In the genomic region with DNA sequence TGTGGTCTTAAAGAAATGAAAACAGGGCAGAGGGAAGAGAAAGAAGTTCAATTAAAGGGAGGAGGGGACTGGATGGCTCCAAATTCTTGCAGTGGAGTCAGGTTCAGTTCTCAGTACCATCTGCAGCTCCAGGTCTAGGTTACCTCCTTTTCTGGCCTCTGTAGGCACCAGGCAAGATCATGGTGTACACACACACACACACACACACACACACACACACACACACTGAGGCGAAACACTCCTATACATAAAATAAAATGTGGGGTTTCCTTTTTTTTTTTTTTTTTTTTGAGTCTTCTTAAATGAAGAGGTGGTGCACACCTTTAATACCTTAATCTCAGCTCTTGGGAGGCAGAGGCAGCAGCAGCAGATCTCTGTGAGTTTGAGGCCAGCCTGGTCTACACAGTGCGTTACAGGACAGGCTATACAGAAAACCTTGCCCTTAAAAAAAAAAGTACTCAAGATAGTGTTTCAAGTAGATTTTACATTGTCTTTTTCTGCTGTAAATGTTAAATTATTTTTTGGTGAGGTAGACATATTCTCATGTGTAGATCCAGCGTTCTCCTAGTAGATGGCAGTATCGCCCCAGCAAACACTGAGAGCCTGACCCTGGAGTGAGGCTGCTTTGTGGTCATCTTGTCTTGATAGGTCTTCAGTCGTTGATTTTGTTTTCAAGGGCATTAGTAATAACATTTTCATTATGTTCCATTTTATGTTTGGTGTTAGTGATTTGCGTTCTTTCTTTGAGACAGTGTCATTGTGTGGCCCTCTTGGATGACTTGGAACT, we compare ENCODE assay signal across 10 mouse cellular contexts. TPM values are rescaled to one million over a fixed set of nuclear protein-coding genes. Genes with fewer than 3 reads are reported as not detected.
DNase-seq lines count a peak whose midpoint lies in the region; ATAC-seq and TF ChIP-seq lines count a peak whose summit lies in the region.
"Had no signal": no experiment of that assay in that cellular context is flagged by ENCODE, and none has a peak within 500 bp of the region (broad histone marks: within the 10 kb centered on the region; RNA-seq: fewer than 3 reads in every experiment).

No protein-coding gene starts in this region.

- peak; percentile 57 for TF ChIP-seq CTCF in heart, adult 2 months (IDR thresholded peaks at IDR 0.05)
- TF ChIP-seq CTCF in liver, postnatal 0 days (IDR thresholded peaks at IDR 0.05; ENCODE audit: low read depth) = peak; percentile 63
- peak in 2 of 3 experiments; percentile 33 to 49; a peak in 4 of 6 replicates for TF ChIP-seq CTCF in MEL (IDR thresholded peaks at IDR 0.05 in 2 of 3, conservative IDR thresholded peaks at IDR 0.05 in 1 of 3; ENCODE audit: control insufficient read depth in 1 of 3, insufficient read depth in 1 of 3, low read depth in 2 of 3, low read length in 3 of 3, poor library complexity in 1 of 3, severe bottlenecking in 1 of 3)

- H3K27me3 ChIP-seq in heart, adult 2 months (ENCODE audit: control insufficient read depth, insufficient read depth, low read length) = no peaks in the 10 kb centered on the region
- no peaks in the 10 kb centered on the region for H3K27me3 ChIP-seq in liver, postnatal 0 days (ENCODE audit: insufficient read depth, low read length)
- H3K27me3 ChIP-seq in liver, embryonic 11.5 days (replicated peaks; ENCODE audit: control insufficient read depth, insufficient read depth, low read length) = no peaks in the 10 kb centered on the region
- no peaks in the 10 kb centered on the region for H3K27me3 ChIP-seq in MEL (ENCODE audit: control insufficient read depth in 1 of 2, insufficient read depth in 2 of 2, low read length in 2 of 2)
- H3K27me3 ChIP-seq: lung, embryonic 15.5 days; neural tube, embryonic 15.5 days had no signal

- no peak for ATAC-seq in liver, postnatal 0 days
- no peak for ATAC-seq in liver, embryonic 11.5 days (replicated peaks; ENCODE audit: low FRiP score)

- H3K27ac ChIP-seq in heart, adult 2 months = no peak overlapping the region
- no peak overlapping the region for H3K27ac ChIP-seq in liver, postnatal 0 days (ENCODE audit: low read depth)
- no peak overlapping the region for H3K27ac ChIP-seq in liver, embryonic 11.5 days (ENCODE audit: low read depth, low read length)
- H3K27ac ChIP-seq in MEL (ENCODE audit: control insufficient read depth, low read depth, low read length) = no peak overlapping the region
- H3K27ac ChIP-seq: lung, embryonic 15.5 days; neural tube, embryonic 15.5 days had no signal

- TF ChIP-seq RAD21 in MEL (IDR thresholded peaks at IDR 0.05; ENCODE audit: low read depth, low read length) = peak; percentile 55

- no peaks in the 10 kb centered on the region for H3K79me2 ChIP-seq in heart, adult 2 months (replicated peaks; ENCODE audit: control insufficient read depth, insufficient read depth, low read length)
- H3K79me2 ChIP-seq in MEL (ENCODE audit: control insufficient read depth, insufficient read depth, low read length, poor library complexity) = no peaks in the 10 kb centered on the region

- no peak overlapping the region for H3K4me2 ChIP-seq in liver, postnatal 0 days (ENCODE audit: low read depth, low read length)
- H3K4me2 ChIP-seq in liver, embryonic 11.5 days = no peak overlapping the region
- H3K4me2 ChIP-seq: lung, embryonic 15.5 days; neural tube, embryonic 15.5 days had no signal

- TF ChIP-seq POLR2A in heart, adult 2 months (IDR thresholded peaks at IDR 0.05; ENCODE audit: insufficient read depth, low read depth, low read length) = no peak
- TF ChIP-seq POLR2A in MEL (IDR thresholded peaks at IDR 0.05; ENCODE audit: control insufficient read depth in 1 of 2, insufficient read depth in 1 of 2, low read depth in 1 of 2, low read length in 2 of 2, poor library complexity in 1 of 2) = no peak

- no peak overlapping the region for H3K9ac ChIP-seq in heart, adult 2 months (ENCODE audit: low read depth, low read length)
- no peak overlapping the region for H3K9ac ChIP-seq in liver, postnatal 0 days (replicated peaks)
- no peak overlapping the region for H3K9ac ChIP-seq in liver, embryonic 11.5 days (ENCODE audit: low read depth, low read length)
- no peak overlapping the region for H3K9ac ChIP-seq in MEL (ENCODE audit: control insufficient read depth, low read depth, low read length, poor library complexity, severe bottlenecking)
- H3K9ac ChIP-seq: lung, embryonic 15.5 days; neural tube, embryonic 15.5 days had no signal

- no peak overlapping the region for H3K4me3 ChIP-seq in heart, adult 2 months
- no peak overlapping the region for H3K4me3 ChIP-seq in liver, postnatal 0 days (ENCODE audit: low read depth, low read length)
- H3K4me3 ChIP-seq in liver, embryonic 11.5 days (ENCODE audit: low read depth, low read length) = no peak overlapping the region
- no peak overlapping the region for H3K4me3 ChIP-seq in MEL (ENCODE audit: control insufficient read depth in 1 of 2, insufficient read depth in 1 of 2, low read depth in 2 of 2, low read length in 2 of 2)
- H3K4me3 ChIP-seq: lung, embryonic 15.5 days; neural tube, embryonic 15.5 days had no signal

- DNase-seq in heart, adult 2 months = no peak
- DNase-seq in heart, postnatal 25 days (ENCODE audit: low spot score) = no peak
- DNase-seq in liver, postnatal 0 days = no peak
- no peak for DNase-seq in liver, embryonic 11.5 days (ENCODE audit: low spot score)
- DNase-seq in MEL (ENCODE audit: low read depth, low spot score) = no peak
- DNase-seq in induced T-regulatory cell, adult 2 months (ENCODE audit: low read depth) = peak; percentile 37
- DNase-seq in left cerebral cortex, postnatal 25 days (ENCODE audit: low spot score in 2 of 2) = no peak
- DNase-seq in cerebellum, adult 18-20 months = no peak

- H3K4me1 ChIP-seq in heart, adult 2 months (ENCODE audit: control insufficient read depth, insufficient read depth, low read length) = no peaks in the 10 kb centered on the region
- H3K4me1 ChIP-seq in liver, postnatal 0 days (ENCODE audit: insufficient read depth) = 0 out of 2 replicates have a peak, but pooled peaks cover 4% of the 10 kb centered on the region
- no peaks in the 10 kb centered on the region for H3K4me1 ChIP-seq in liver, embryonic 11.5 days (replicated peaks; ENCODE audit: control insufficient read depth, insufficient read depth, low read length)
- H3K4me1 ChIP-seq in MEL (ENCODE audit: control insufficient read depth in 1 of 2, insufficient read depth in 2 of 2, low read length in 2 of 2) = peaks cover 0 to under 1% of the 10 kb centered on the region in 2 experiments; a peak in 1 of 4 replicates
- H3K4me1 ChIP-seq: lung, embryonic 15.5 days; neural tube, embryonic 15.5 days had no signal

- intact Hi-C loops in heart, adult 2 months (cut with DNase I) = loop anchor here (2.0 kb wide), 1 partner anchor 118 kb away; no protein-coding TSS in a partner anchor
- intact Hi-C loops in heart, postnatal 25 days (cut with DNase I) = loop anchor here (2.0 to 10.0 kb wide), 3 partner anchors 118 to 368 kb away; partner anchors contain the start of genes Helq and Mrps18c
- intact Hi-C loops in left cerebral cortex, postnatal 25 days (cut with DNase I) = loop anchor here (5.0 to 10.0 kb wide), 2 partner anchors 116 to 248 kb away; partner anchors contain the start of genes Helq and Mrps18c

- TF ChIP-seq EP300 in heart, adult 2 months (IDR thresholded peaks at IDR 0.05; ENCODE audit: insufficient read depth, low read depth, low read length) = no peak
- TF ChIP-seq EP300 in liver, postnatal 0 days (IDR thresholded peaks at IDR 0.05; ENCODE audit: low read depth) = no peak
- no peak for TF ChIP-seq EP300 in MEL (IDR thresholded peaks at IDR 0.05; ENCODE audit: low read depth in 1 of 2, low read length in 2 of 2)

- WGBS in heart, adult 2 months = 85% methylated on average over 6 of the region's 6 CpGs
- 83% methylated on average over 6 of the region's 6 CpGs for WGBS in liver, postnatal 0 days (ENCODE audit: insufficient replicate concordance)
- 83% methylated on average over 6 of the region's 6 CpGs for WGBS in liver, embryonic 11.5 days

- no peaks in the 10 kb centered on the region for H3K36me3 ChIP-seq in heart, adult 2 months (ENCODE audit: control insufficient read depth, insufficient read depth, low read length)
- H3K36me3 ChIP-seq in liver, postnatal 0 days (replicated peaks; ENCODE audit: insufficient read depth, low read length) = peaks cover 60% of the 10 kb centered on the region
- peaks cover 34% of the 10 kb centered on the region for H3K36me3 ChIP-seq in liver, embryonic 11.5 days (ENCODE audit: control insufficient read depth, insufficient read depth, low read length)
- H3K36me3 ChIP-seq in MEL (ENCODE audit: control insufficient read depth in 1 of 2, insufficient read depth in 2 of 2, low read length in 2 of 2) = peaks cover 1 to 13% of the 10 kb centered on the region in 2 experiments; a peak in 3 of 4 replicates

- H3K9me3 ChIP-seq in liver, postnatal 0 days (ENCODE audit: low read length) = no peaks in the 10 kb centered on the region
- H3K9me3 ChIP-seq in liver, embryonic 11.5 days (ENCODE audit: control insufficient read depth, low read length) = no peaks in the 10 kb centered on the region
- no peaks in the 10 kb centered on the region for H3K9me3 ChIP-seq in MEL (replicated peaks; ENCODE audit: insufficient read depth, low read length)
- H3K9me3 ChIP-seq: lung, embryonic 15.5 days; neural tube, embryonic 15.5 days had no signal

RNA-seq across cellular contexts. Expression of gene Plac8, which starts 25.6 kb away (rescaled TPM):
- 1 to 10 TPM; 1.5 to 3.1 TPM for total RNA-seq in heart, adult 2 months (2021)
- 3.7 and 8.0 TPM in 2 replicates for polyA plus RNA-seq in heart, adult 2 months (2012; rRNA removed)
- 1 to 10 TPM in 1 of 2 experiments, under 1 TPM in 1; 0.36 to 1.4 TPM for total RNA-seq in heart, postnatal 25 days (2021)
- polyA plus RNA-seq in liver, postnatal 0 days (2015; fragmentation: Nextera tagmentation; extraction: Ambion mirVana) = 104 and 109 TPM in 2 replicates
- 34.0 and 34.3 TPM in 2 replicates for polyA plus RNA-seq in liver, embryonic 11.5 days (2014; fragmentation: Nextera tagmentation; extraction: Ambion mirVana)
- 4.9 and 7.1 TPM in 2 replicates for total RNA-seq in MEL (2012; rRNA removed)
- 10 to 100 TPM in 1 of 2 experiments, not detected in 1; 10.6 TPM for polyA plus RNA-seq in MEL (2012; ENCODE audit: insufficient read depth in 1 of 2, insufficient read length in 2 of 2, low read depth in 1 of 2, low replicate concordance in 2 of 2, missing spikeins in 1 of 2)
- total RNA-seq in left cerebral cortex, postnatal 25 days (2021) = not detected

RNA-seq across cellular contexts. Expression of gene Cops4, which starts 28.4 kb away (rescaled TPM):
- 10 to 100 TPM; 84.8 to 86.2 TPM for total RNA-seq in heart, adult 2 months (2021)
- 37.9 and 57.3 TPM in 2 replicates for polyA plus RNA-seq in heart, adult 2 months (2012; rRNA removed)
- total RNA-seq in heart, postnatal 25 days (2021) = 10 to 100 TPM; 79.7 to 85.4 TPM
- polyA plus RNA-seq in liver, postnatal 0 days (2015; fragmentation: Nextera tagmentation; extraction: Ambion mirVana) = 48.5 and 50.1 TPM in 2 replicates
- 166 and 176 TPM in 2 replicates for polyA plus RNA-seq in liver, embryonic 11.5 days (2014; fragmentation: Nextera tagmentation; extraction: Ambion mirVana)
- total RNA-seq in MEL (2012; rRNA removed) = 142 and 143 TPM in 2 replicates
- polyA plus RNA-seq in MEL (2012; ENCODE audit: insufficient read depth in 1 of 2, insufficient read length in 2 of 2, low read depth in 1 of 2, low replicate concordance in 2 of 2, missing spikeins in 1 of 2) = 100 to 1,000 TPM; 112 to 626 TPM
- 10 to 100 TPM; 79.6 to 83.2 TPM for total RNA-seq in left cerebral cortex, postnatal 25 days (2021)

RNA-seq across cellular contexts. Expression of gene Lin54, which starts 46.0 kb away (rescaled TPM):
- total RNA-seq in heart, adult 2 months (2021) = 1 to 10 TPM; 7.2 to 8.3 TPM
- 3.1 and 3.4 TPM in 2 replicates for polyA plus RNA-seq in heart, adult 2 months (2012; rRNA removed)
- total RNA-seq in heart, postnatal 25 days (2021) = 1 to 10 TPM; 8.2 to 9.4 TPM
- polyA plus RNA-seq in liver, postnatal 0 days (2015; fragmentation: Nextera tagmentation; extraction: Ambion mirVana) = 4.2 and 4.7 TPM in 2 replicates
- 16.2 and 17.3 TPM in 2 replicates for polyA plus RNA-seq in liver, embryonic 11.5 days (2014; fragmentation: Nextera tagmentation; extraction: Ambion mirVana)
- 14.1 and 14.4 TPM in 2 replicates for total RNA-seq in MEL (2012; rRNA removed)
- 10 to 100 TPM in 1 of 2 experiments, not detected in 1; 16.0 TPM for polyA plus RNA-seq in MEL (2012; ENCODE audit: insufficient read depth in 1 of 2, insufficient read length in 2 of 2, low read depth in 1 of 2, low replicate concordance in 2 of 2, missing spikeins in 1 of 2)
- 10 to 100 TPM; 16.2 to 23.6 TPM for total RNA-seq in left cerebral cortex, postnatal 25 days (2021)
